Mouse (Mus musculus) liver, adult 2 months (tissue): ENCODE measurements at regions not wholly inside any gene's neighbourhood (a gene's known extent, or its start where the extent isn't known, plus 50 kb on each side); places are given as distances from the start of the nearest gene placed in this dataset.

ENCODE experiments used
- CTCF ChIP-seq: fragments of 200-500 bp; IDR thresholded peaks from 2 replicates; pipeline ENCODE4 v1.5.1; 2011; ENCODE audit warnings: low read depth, low read length, control low read depth
- POLR2A ChIP-seq: fragments of 200-500 bp; IDR thresholded peaks from 2 replicates; pipeline ENCODE4 v1.6.1; 2011; ENCODE audit warnings: low read length, control low read depth; ENCODE audit not compliant: insufficient read depth; ENCODE audit errors: extremely low read depth

DNA sequence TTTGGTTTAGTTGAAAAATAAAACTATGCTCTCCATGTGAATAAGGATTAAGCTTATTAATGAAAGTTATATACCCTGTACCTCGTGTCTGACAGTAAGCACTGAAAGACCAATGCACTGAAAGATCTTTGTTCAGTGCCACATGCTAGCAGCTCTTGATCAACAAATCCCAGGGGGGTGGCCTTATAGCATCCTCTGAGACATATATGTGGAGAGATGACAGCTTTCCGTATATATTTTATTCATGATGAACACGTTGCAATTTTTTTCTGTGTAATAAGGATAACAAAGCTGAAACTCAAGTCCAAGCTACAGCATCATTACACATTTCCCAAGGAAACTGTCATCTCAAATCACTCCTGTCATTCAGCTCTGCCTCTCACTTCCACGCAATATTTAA is 555.3 kb downstream of the Slc16a7 start:
- no peak for TF ChIP-seq CTCF
- no peak for TF ChIP-seq POLR2A
